Mouse (Mus musculus): Measurements from ENCODE around the gene Scarf1. TPM values are rescaled to one million over a fixed set of nuclear protein-coding genes. Genes with fewer than 3 reads are reported as not detected.

Gene Scarf1
- total RNA-seq, 2 experiments from 2014 or later: 1.3 TPM

GRCm38 (mm10) chr11:75574378-75575123 is 61.2 kb downstream of the Scarf1 start:
- no peak overlapping the region for H3K4me3 ChIP-seq
- DNase-seq (ENCODE audit: low spot score in 2 of 2): no peak
- no peak overlapping the region for H3K27ac ChIP-seq
- TF ChIP-seq CTCF (conservative IDR thresholded peaks at IDR 0.05): no peak

DNA sequence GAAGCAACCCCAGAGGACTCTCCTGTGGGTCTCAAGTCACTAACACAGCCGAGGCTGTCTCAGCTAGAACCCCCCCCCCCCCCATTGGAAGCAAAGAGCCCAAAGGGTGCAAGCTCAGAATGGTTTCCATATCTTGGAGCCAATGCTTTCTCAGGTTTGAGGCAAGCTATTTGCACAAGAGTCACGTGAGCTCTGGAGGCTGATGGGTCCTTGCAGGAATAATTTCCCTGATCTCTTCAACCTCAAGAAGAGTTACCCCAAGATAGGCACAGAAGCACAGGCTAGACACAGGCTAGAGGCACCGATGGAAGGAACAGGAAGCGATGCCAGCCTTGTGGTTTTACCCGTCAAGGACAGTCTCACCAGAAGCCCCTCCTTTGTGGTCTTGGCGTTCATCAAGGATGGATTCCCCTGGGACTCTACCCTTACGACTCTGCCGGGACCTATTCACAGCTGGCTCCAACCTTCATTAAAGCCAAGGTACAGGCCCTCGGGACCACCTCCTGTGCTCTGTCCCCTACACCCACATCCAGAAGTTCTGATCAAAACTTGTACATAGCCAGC is 62.3 kb downstream of the Scarf1 start:
- Histone ChIP-seq H3K27ac (no peak overlapping the region), H3K4me3 (no peak overlapping the region)
- no peak for TF ChIP-seq CTCF (conservative IDR thresholded peaks at IDR 0.05)
- DNase-seq (ENCODE audit: low spot score in 2 of 2): no peak

Small RNA genes within 50 kb of the gene (microRNA-seq; reads per million reads assigned to microRNA genes)
- gene Mir22 (3,509 to 15,524 reads per million in 2 experiments), gene Mir3971 (0 reads per million in 2 experiments)

Other genes with a start within 250 kb of the Scarf1 start
- gene Rpa1, start 165.2 kb upstream of the Scarf1 start, total RNA-seq (2021): 10 to 100 TPM; 64.1 to 67.0 TPM
- gene Smyd4, start 165.1 kb upstream of the Scarf1 start, total RNA-seq (2021): 10 to 100 TPM; 14.9 to 16.7 TPM
- 10 to 100 TPM; 14.0 to 15.6 TPM for gene Serpinf1, start 90.8 kb upstream of the Scarf1 start, total RNA-seq (2021)
- gene Serpinf2, start 73.9 kb upstream of the Scarf1 start, total RNA-seq (2021): under 1 TPM; 0.38 to 0.52 TPM
- gene Wdr81, start 58.8 kb upstream of the Scarf1 start, total RNA-seq (2021): 10 to 100 TPM; 23.4 to 23.7 TPM
- under 1 TPM in 1 of 2 experiments, not detected in 1; 0.56 TPM for gene Tlcd2, start 51.8 kb upstream of the Scarf1 start, total RNA-seq (2021)
- 100 to 1,000 TPM; 131 to 139 TPM for gene Prpf8, start 26.7 kb upstream of the Scarf1 start, total RNA-seq (2021)
- 1 to 10 TPM; 1.6 to 1.7 TPM for gene Rilp, start 3.4 kb upstream of the Scarf1 start, total RNA-seq (2021)
- gene Slc43a2, start 18.2 kb downstream of the Scarf1 start, total RNA-seq (2021): 10 to 100 TPM; 43.0 to 53.4 TPM
- gene Pitpna, start 74.6 kb downstream of the Scarf1 start, total RNA-seq (2021): 100 to 1,000 TPM; 269 to 283 TPM
- gene Inpp5k, start 117.4 kb downstream of the Scarf1 start, total RNA-seq (2021): 10 to 100 TPM; 49.4 to 50.4 TPM
- gene Myo1c, start 137.0 kb downstream of the Scarf1 start, total RNA-seq (2021): 10 to 100 TPM; 16.5 to 19.9 TPM
- gene Crk, start 165.7 kb downstream of the Scarf1 start, total RNA-seq (2021): 100 to 1,000 TPM; 123 to 136 TPM
- 1,000 to 10,000 TPM; 1,140 to 1,236 TPM for gene Ywhae, start 219.3 kb downstream of the Scarf1 start, total RNA-seq (2021)

Data from layer of hippocampus, adult 2 months (tissue).